Comparison of ENCODE assay signal across 16 mouse cellular contexts in genomic region chr4:151138586-151138985, GRCm38 (mm10). TPM values are rescaled to one million over a fixed set of nuclear protein-coding genes. Genes with fewer than 3 reads are reported as not detected.
A peak's percentile ranks its signal among the peaks of the same experiment; 100 is the strongest.
DNase-seq lines count a peak whose midpoint lies in the region; ATAC-seq lines count a peak whose summit lies in the region.
"Had no signal": no experiment of that assay in that cellular context is flagged by ENCODE, and none has a peak within 500 bp of the region (broad histone marks: within the 10 kb centered on the region; RNA-seq: fewer than 3 reads in every experiment).

No protein-coding gene starts in this region.

- H3K27ac ChIP-seq in heart, embryonic 12.5 days (ENCODE audit: poor library complexity, severe bottlenecking) = peak overlapping the region; percentile 10; the same call in 1 of the 2 replicates
- H3K27ac ChIP-seq in forebrain, embryonic 10.5 days = peak overlapping the region; percentile 88
- H3K27ac ChIP-seq in hindbrain, embryonic 11.5 days (ENCODE audit: low read depth, low read length) = peak overlapping the region; percentile 97; the same call in 1 of the 2 replicates
- H3K27ac ChIP-seq in midbrain, embryonic 16.5 days (ENCODE audit: low read length) = peak overlapping the region; percentile 90
- H3K27ac ChIP-seq: embryonic facial prominence, embryonic 15.5 days had no signal

- no peak for ATAC-seq in heart, embryonic 12.5 days (ENCODE audit: insufficient number of reproducible peaks, low FRiP score)
- no peak for ATAC-seq in hindbrain, embryonic 11.5 days (ENCODE audit: low FRiP score)
- no peak for ATAC-seq in midbrain, embryonic 16.5 days
- ATAC-seq: Patski had no signal

- H3K4me2 ChIP-seq in heart, embryonic 12.5 days = no peak overlapping the region
- H3K4me2 ChIP-seq in hindbrain, embryonic 11.5 days (replicated peaks; ENCODE audit: low read depth, low read length) = peak overlapping the region; percentile 17; the same call in 1 of the 2 replicates
- peak overlapping the region; percentile 47; the same call in 1 of the 2 replicates for H3K4me2 ChIP-seq in midbrain, embryonic 16.5 days (ENCODE audit: low read length)

- H3K9me3 ChIP-seq in heart, embryonic 12.5 days (replicated peaks) = 0 out of 2 replicates have a peak, but pooled peaks cover under 1% of the 10 kb centered on the region
- H3K9me3 ChIP-seq in forebrain, embryonic 10.5 days = peaks cover under 1% of the 10 kb centered on the region; the same call in 1 of the 2 replicates
- no peaks in the 10 kb centered on the region for H3K9me3 ChIP-seq in hindbrain, embryonic 11.5 days (ENCODE audit: control insufficient read depth, low read length)
- no peaks in the 10 kb centered on the region for H3K9me3 ChIP-seq in midbrain, embryonic 16.5 days (replicated peaks; ENCODE audit: control insufficient read depth, low read length, poor library complexity, severe bottlenecking)
- H3K9me3 ChIP-seq: embryonic facial prominence, embryonic 15.5 days had no signal

- intact Hi-C loops in heart, postnatal 10 days (cut with DNase I) = loop anchor here (2.0 kb wide), 1 partner anchor 172 kb away; no protein-coding TSS in a partner anchor

- H3K9ac ChIP-seq in heart, embryonic 12.5 days = no peak overlapping the region; the same call in 1 of the 2 replicates
- no peak overlapping the region for H3K9ac ChIP-seq in hindbrain, embryonic 11.5 days (ENCODE audit: low read depth, low read length)
- peak overlapping the region; percentile 52 for H3K9ac ChIP-seq in midbrain, embryonic 16.5 days (ENCODE audit: low read depth, low read length)
- H3K9ac ChIP-seq: embryonic facial prominence, embryonic 15.5 days had no signal

- peaks cover 49% of the 10 kb centered on the region for H3K4me1 ChIP-seq in heart, embryonic 12.5 days (replicated peaks)
- H3K4me1 ChIP-seq in forebrain, embryonic 10.5 days = peaks cover 46% of the 10 kb centered on the region
- H3K4me1 ChIP-seq in hindbrain, embryonic 11.5 days (replicated peaks; ENCODE audit: control insufficient read depth, insufficient read depth, low read length) = peaks cover 28% of the 10 kb centered on the region
- H3K4me1 ChIP-seq in midbrain, embryonic 16.5 days (ENCODE audit: control insufficient read depth, insufficient read depth, low read length) = peaks cover 36% of the 10 kb centered on the region

- 17% methylated on average over 2 of the region's 2 CpGs for WGBS in heart, embryonic 12.5 days
- 22% methylated on average over 2 of the region's 2 CpGs for WGBS in forebrain, embryonic 10.5 days
- 38% methylated on average over 2 of the region's 2 CpGs for WGBS in hindbrain, embryonic 11.5 days
- 10% methylated on average over 2 of the region's 2 CpGs for WGBS in midbrain, embryonic 16.5 days

- H3K4me3 ChIP-seq in heart, embryonic 12.5 days = no peak overlapping the region
- H3K4me3 ChIP-seq in forebrain, embryonic 10.5 days = peak overlapping the region; percentile 42; the same call in 1 of the 2 replicates
- no peak overlapping the region for H3K4me3 ChIP-seq in hindbrain, embryonic 11.5 days (ENCODE audit: low read depth, low read length)
- H3K4me3 ChIP-seq in midbrain, embryonic 16.5 days (ENCODE audit: low read depth, low read length) = no peak overlapping the region
- H3K4me3 ChIP-seq: megakaryocyte, embryonic 14.5 days had no signal

- H3K27me3 ChIP-seq in heart, embryonic 12.5 days (replicated peaks) = peaks cover 16% of the 10 kb centered on the region
- H3K27me3 ChIP-seq in forebrain, embryonic 10.5 days (ENCODE audit: poor library complexity, severe bottlenecking) = peaks cover 45% of the 10 kb centered on the region
- peaks cover 2% of the 10 kb centered on the region; the same call in 1 of the 2 replicates for H3K27me3 ChIP-seq in hindbrain, embryonic 11.5 days (ENCODE audit: control insufficient read depth, insufficient read depth, low read length)
- H3K27me3 ChIP-seq in midbrain, embryonic 16.5 days (ENCODE audit: control insufficient read depth, insufficient read depth, low read depth, low read length) = no peaks in the 10 kb centered on the region

- H3K36me3 ChIP-seq in heart, embryonic 12.5 days = no peaks in the 10 kb centered on the region
- no peaks in the 10 kb centered on the region for H3K36me3 ChIP-seq in forebrain, embryonic 10.5 days (replicated peaks)
- no peaks in the 10 kb centered on the region for H3K36me3 ChIP-seq in hindbrain, embryonic 11.5 days (ENCODE audit: control insufficient read depth, insufficient read depth, low read length)
- H3K36me3 ChIP-seq in midbrain, embryonic 16.5 days (ENCODE audit: control insufficient read depth, insufficient read depth, low read length) = no peaks in the 10 kb centered on the region
- H3K36me3 ChIP-seq: embryonic facial prominence, embryonic 15.5 days had no signal

- no peak for DNase-seq in heart, postnatal 10 days
- DNase-seq in forebrain, embryonic 10.5 days (ENCODE audit: extremely low spot score, low spot score) = no peak
- no peak for DNase-seq in hindbrain, embryonic 11.5 days (ENCODE audit: low spot score)
- DNase-seq in ovary, postnatal 10 days (ENCODE audit: low spot score) = no peak
- no peak for DNase-seq in gastrocnemius, postnatal 4 days (ENCODE audit: low spot score in 2 of 2)
- DNase-seq: adrenal gland, adult 8-10 months; left cerebral cortex, postnatal 4 days; thymus, adult 2 months had no signal

RNA-seq across cellular contexts. Expression of gene Gm13090, which starts 49.2 kb away (rescaled TPM):
- polyA plus RNA-seq in heart, embryonic 12.5 days (2016; fragmentation: Nextera tagmentation; extraction: Ambion mirVana) = not detected in 2 replicates
- total RNA-seq in heart, postnatal 10 days (2021) = not detected
- polyA plus RNA-seq in forebrain, embryonic 10.5 days (2016; fragmentation: Nextera tagmentation; extraction: Ambion mirVana) = not detected in 2 replicates
- 0.21 and 0.56 TPM in 2 replicates for polyA plus RNA-seq in hindbrain, embryonic 11.5 days (2014; fragmentation: Nextera tagmentation; extraction: Ambion mirVana)
- not detected in 2 replicates for polyA plus RNA-seq in midbrain, embryonic 16.5 days (2015; fragmentation: Nextera tagmentation; extraction: Ambion mirVana)
- total RNA-seq in gastrocnemius, postnatal 4 days (2021) = not detected
- total RNA-seq: adrenal gland, adult 8-10 months; left cerebral cortex, postnatal 4 days had no signal
- polyA plus RNA-seq: embryonic facial prominence, embryonic 15.5 days; intestine, embryonic 14.5 days; large intestine, adult 2 months; liver, embryonic 16.5 days; Patski; thymus, adult 2 months had no signal

Comparison
In these comparisons a context has a peak if more than half of its experiments do, and no peak if none do; other contexts are left out.
1. H3K27ac ChIP-seq: peak in every context shown above with its lines; median percentile 97 in hindbrain, embryonic 11.5 days; 90 in midbrain, embryonic 16.5 days; 88 in forebrain, embryonic 10.5 days; 10 in heart, embryonic 12.5 days.